Mouse (Mus musculus) kidney, postnatal 25 days (tissue): ENCODE results near the gene Tarbp1.
A peak's percentile ranks its signal among the peaks of the same experiment; 100 is the strongest.

Source experiments
- DNase-seq, 2 experiments: peaks; one replicate each; pipeline ENCODE4 v3.0.0; 2021; ENCODE audit warnings: mixed read lengths in 2 of 2

The Tarbp1 gene

DNA sequence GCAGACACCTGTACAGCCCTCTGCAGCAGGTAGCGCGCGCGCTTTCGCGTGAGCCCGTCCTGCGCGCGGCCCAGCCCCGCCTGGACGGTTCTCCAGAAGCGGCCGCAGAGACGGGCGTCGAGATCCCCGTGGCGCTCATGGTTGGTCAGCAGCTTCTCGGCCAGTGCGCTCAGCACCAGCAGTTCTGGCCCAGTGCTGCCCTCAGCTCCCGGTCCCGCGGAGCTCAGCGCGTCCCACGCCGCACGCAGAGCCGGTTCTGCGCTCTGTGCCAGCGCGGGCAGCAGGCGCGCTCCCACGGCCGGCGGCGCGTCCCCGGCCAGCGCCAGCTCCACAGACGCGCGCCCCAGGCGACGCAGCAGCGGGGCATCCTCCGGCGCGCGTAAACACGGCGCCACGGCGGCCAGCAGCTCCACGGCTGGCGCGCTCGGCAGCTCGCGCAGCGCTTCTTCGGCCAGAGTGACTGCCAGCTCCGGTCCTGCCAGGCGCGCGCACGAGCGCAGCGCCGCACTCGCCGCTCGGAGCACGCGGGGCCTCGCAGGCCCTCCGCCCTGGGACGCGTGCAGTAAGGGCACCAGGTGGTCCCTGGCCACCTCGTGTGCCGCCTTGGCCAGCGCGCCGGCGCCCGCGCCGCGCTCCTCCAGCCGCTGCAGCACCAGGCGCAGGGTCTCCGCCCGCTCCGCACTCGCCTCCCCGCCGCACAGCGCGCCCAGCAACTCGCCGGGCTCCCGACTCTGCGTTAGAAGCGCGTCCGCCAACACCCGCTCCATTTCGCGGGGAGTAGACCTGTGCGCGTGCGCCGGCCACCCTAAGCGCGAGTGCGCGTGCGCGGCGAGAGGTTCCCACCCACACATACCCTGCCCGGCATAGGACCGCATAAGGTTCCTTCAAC lies at the start of gene Tarbp1:
Gene Tarbp1, minus strand, starts transcription at position 767 of the 889 bp plus-strand sequence.
- DNase-seq, result peak; percentile 90 to 94

GRCm38 (mm10) chr8:126524233-126524985 lies 49.5 kb upstream of the Tarbp1 start:
- peak; percentile 93 to 94 for DNase-seq

DNA sequence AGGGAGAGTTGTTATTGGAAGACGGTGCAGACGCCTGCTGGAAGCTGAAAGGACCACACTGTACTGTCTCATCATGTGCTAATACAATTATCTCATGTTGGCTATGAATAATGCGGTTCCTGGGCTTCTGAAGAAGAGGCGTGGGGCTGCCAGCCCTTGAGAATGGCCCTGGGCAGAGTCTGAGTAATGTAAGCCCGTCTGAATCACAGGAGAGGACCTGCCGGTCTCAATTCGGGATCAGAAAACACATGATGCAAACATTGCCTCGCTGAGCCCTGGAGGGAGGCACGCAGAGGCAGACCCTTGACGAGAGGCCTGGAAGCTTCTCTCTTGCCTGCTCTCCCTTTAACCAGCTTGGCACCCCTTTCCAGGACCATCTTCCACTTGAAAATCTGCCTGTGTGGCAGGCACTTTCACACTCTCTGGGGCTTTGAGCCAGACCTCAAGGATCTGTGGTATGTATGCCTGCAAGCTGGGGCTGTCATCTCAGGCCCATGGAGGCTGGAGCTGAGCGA lies 48.3 kb upstream of the Tarbp1 start:
- DNase-seq, result no peak

DNA sequence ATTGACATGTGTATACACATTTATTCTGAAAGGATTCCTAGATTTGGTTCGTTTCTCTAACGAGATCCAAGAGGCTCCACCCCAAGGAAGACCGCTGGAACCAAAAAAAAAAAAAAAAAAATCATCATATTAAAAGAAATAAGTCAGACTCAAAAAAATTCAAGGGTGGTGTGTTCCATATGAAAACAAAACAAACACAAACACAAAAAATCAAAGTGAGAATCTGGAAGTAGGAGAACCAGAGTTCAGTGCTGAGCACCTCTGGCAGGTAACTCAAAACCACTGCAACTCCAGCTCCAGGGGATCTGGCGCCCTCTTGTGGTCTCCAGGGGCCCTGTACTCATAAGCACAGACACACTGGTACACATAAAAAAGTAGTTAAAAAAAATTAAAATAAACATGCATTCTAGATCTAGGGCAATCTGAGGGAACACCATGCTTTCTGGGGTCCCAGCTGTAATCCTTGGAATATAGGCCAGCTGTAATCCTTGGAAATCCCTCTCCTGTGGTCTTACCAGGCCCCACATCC lies 44.6 kb upstream of the Tarbp1 start:
- no peak for DNase-seq

DNA sequence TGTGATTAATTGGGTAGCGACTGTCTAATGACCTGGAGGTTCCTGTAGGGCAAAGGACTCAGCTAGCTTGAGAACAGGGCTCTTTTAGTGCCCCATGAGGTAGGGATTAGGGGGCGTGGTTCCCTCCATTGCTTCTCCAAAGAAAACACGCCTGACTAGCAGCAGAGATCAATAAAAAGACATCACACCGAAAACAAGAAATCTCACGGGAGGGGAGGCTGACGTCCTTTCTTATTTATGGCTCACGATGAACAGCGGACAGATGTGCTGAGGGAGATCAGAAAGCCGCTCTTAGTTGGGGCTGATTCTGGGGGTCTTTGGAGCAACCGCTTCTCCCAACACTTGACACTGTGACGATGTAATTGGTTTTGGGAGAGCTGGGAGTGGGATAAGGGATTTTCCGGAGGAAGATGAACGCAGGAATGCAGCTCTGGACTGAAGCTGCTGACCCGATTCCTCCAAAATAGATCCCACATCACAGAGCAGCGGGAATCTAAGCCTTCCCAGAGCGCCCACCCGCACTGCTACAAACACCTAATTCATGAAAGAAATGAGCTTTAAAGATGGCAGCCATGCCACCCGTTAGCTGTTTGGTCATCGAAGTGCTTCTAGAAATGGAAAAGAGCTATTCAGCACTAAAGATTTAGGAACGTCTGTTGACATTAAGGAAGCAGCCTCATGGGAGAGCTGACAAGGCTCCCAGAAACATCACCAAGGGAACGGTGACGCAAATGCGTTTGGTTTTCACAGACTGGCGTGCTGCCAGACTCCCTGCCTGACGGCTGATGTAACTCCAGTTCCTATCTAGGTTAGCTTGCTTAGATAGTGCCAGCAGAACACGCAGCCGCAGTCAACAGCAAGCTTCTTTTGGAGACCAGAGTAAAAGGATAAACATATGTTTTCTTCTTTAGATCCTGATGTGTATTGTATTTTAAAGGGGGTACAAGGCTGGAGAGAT lies 42.0 kb upstream of the Tarbp1 start:
- DNase-seq, result peak; percentile 95

- DNase-seq, result no peak
These were observed 39.4 kb upstream of the Tarbp1 start for GRCm38 (mm10) chr8:126514011-126514964.

GRCm38 (mm10) chr8:126510866-126511265 lies 36.0 kb upstream of the Tarbp1 start:
- no peak for DNase-seq

- no peak for DNase-seq
These were observed 34.8 kb upstream of the Tarbp1 start for GRCm38 (mm10) chr8:126509635-126510034.

DNA sequence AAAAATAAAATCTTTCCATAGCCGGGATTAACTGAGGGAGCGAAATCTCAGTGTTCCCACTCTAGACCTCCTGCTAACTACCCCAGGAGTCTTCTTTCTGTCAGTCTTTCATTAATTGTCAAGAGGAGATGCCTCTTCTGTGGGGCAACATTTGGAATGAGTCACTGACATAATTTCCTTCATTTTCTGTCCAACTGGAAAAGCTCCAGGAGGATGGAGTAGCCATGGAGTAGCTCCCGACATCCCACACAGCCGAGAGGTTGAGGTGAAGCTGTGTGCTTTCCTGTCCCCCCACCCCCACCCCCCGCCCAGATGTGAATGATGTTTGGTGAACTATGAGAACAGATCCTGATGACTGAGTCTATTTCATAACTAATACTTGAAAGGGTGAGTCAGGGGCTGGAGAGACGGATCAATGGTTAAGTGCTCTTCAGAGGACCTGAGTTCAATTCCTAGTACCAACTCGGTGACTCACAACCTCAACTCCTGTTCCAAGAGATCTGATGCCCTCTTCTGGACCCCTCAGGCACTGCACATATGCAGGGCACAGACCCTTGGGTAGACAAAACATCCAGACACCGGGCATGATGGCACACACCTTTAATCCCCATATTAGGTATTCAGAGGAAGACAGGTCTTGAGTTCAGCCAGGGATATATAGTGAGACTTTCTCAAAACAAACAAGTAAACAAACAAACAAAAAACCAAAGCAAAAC lies 34.2 kb upstream of the Tarbp1 start:
- no peak for DNase-seq

GRCm38 (mm10) chr8:126508221-126508620 lies 33.4 kb upstream of the Tarbp1 start:
- no peak for DNase-seq

DNA sequence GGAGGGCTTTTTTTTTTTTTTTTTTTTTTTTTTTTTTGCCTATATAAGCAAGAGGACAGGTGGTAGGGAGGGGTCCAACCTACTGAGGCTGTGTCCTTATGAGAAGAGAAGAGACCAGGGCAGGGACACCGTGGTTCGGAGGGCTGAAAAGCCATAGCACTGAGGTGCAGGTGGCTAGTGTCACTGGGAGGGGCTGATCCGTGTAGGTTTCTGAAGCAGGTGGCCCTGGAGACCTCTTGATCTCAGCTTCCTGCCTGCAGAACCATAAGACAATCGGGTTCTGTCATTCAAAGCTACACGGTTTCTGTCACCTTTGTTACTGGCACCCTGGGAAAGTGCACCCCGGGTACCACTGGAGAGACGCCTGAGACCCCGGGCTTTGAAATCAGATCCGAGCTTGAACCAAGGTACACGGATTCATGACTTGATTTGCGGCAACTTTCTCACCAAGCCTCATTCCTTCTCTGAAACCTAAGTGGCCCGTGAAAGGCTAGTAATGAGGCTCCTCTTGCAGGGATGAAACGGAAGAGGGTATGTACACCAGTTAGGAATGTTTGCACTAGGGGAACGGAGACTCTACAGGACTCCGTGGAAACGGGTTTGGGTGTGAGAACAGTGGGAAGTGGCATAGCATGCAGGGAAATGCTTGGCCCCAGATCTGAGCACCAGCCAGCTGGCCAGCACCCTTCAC lies 29.8 kb upstream of the Tarbp1 start:
- no peak for DNase-seq

DNA sequence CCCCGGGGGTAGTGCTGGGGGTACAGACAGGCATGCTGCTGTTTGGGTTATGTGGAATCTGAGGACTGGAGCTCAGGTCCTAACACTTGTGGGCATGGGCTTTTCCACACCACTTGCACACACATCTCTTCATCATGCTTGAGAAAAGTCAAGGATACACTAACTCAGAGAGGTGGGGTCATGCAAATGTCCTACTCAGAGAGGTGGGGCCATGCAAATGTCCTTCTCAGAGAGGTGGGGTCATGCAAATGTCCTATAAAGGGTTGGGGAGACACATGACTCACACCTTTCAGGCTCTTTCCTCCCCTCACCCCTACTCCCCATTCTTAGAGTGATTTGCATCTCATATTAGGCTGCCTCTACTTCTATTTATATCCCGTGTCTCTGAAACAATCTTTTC lies 27.9 kb upstream of the Tarbp1 start:
- no peak for DNase-seq

DNA sequence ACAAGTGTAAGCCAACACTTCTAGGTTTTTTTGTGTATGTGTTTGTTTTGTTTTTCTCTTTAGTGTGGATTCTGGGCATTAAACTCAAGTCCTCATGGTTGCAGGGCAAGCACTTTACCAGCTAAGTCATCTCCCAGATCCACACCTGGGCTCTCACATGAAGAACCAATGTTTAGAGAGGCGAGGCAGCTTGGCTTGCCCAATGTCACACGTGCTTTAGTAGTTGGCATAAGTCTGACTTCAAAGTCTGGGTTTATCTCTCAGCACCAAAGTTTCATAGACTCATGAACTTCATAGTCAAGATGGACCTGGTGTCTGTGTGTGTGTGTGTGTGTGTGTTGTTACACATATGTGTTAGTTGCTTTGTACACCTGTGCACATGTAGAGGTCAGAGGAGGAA lies 24.5 kb upstream of the Tarbp1 start:
- DNase-seq, result no peak

DNA sequence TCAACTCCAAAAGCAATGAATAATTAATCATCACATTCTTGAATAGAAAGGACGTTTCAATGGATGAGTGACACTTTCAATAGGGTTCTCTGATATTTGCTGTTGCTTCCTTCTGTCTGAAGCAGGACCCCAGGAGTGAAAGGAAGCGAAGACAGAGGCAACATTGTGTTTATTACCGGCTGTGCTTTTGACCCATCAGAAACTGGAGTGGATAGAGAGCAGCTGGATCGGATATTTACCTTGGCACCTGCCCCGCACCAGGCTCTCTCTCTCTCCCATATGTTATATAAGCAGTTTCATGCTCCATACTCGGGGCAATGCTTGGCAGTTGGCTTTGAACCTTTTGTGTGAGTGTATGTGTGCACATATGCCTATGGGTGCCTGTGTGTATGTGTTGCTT lies 23.6 kb upstream of the Tarbp1 start:
- DNase-seq, result peak in 1 of 2 experiments; percentile 55

DNA sequence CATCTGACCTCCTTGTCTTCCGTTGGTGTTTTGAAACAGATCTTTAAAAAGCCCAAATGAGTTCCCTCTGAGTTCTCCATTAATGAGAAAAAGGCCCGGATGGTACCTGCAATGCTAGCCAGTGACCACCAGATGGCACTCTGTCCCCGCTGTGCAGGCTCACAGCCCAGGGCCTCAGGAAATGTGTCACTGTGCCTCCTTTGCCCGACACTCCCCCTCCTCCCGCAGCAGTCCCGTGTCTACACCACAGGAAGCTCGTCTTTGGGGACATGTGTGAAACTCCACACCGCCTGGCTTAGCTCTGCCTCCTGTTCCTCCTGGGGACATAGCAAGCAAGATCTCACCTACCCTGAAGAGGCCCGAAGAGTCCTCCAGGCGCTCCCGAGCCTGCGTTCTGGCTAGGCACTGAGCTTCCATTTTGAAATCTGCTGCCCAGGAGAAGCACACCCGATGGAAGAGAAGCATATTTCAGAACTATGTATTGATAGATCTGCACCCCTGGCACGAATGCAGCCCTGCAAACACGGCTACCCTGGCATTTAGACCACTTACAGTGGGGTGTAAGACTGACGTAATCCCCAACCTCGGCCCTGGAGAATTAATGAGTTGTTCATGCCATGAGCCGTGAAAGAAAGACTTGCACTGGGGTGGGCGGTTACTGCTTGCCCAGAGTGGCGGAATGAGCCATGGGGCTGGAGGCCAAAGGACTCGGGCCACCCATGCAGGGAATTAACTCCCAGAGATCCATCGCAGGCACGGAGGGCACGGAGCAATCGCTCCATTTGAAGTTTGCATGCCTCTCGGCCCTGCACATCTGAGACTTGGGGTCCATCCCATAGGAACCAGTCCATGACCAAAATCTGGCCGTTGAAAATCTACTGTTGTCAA lies 22.9 kb upstream of the Tarbp1 start:
- peak; percentile 89 to 93 for DNase-seq

- peak in 1 of 2 experiments; percentile 38 for DNase-seq
These were observed 22.1 kb upstream of the Tarbp1 start for GRCm38 (mm10) chr8:126496915-126497314.

GRCm38 (mm10) chr8:126495461-126495860 lies 20.6 kb upstream of the Tarbp1 start:
- DNase-seq, result no peak
